Mouse (Mus musculus) thymus, postnatal 14 days (tissue): ENCODE results near the gene Podnl1.
A peak's percentile ranks its signal among the peaks of the same experiment; 100 is the strongest.

Experiments
- DNase-seq: peaks from one replicate; pipeline ENCODE4 v3.0.0; 2021

The Podnl1 gene

DNA sequence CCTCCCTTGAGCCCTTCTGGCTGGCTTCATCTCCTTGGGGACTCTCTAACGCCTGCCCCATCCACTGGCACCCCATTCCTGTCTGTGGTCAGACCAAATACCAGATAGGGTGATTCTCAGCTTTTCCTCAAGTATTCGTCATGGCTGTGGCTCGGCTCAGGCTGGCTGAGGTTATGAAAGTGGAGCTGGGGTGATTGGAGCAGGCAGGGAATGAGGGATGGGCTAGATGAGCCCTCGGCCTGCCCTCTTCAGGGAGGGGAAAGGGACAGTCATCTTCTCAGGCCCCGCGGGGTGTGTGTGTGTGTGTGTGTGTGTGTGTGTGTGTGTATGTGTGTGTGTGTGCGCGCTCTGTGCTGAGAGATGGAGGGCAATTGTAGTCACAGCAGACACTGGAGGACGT, at the start of gene Podnl1:
Gene Podnl1, plus strand, starts transcription at position 334 of the 400 bp plus-strand sequence.
- no peak for DNase-seq

- no peak for DNase-seq
Measured at GRCm38 (mm10) chr8:84076412-84076811, 49.4 kb upstream of the Podnl1 start.

DNA sequence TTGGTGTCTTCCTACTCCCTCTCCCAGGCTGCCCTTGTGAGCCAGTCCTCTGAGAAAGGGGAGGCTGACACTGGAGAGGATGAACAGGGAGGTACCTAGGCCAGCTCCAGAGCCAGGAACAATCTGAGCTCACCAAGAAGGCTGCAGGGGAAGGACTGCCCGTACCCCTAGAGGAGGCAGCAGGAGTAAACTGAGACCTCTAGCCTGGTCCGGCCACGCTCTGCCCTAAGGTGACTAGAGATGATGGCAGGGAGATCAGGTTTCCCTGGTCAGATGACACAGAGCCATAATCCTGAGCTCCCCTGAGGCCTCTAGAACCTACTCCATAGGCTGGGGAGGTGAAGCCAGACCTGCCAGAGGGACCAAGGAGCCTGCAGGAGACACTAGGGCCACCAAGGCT, 48.9 kb upstream of the Podnl1 start:
- DNase-seq = no peak

DNA sequence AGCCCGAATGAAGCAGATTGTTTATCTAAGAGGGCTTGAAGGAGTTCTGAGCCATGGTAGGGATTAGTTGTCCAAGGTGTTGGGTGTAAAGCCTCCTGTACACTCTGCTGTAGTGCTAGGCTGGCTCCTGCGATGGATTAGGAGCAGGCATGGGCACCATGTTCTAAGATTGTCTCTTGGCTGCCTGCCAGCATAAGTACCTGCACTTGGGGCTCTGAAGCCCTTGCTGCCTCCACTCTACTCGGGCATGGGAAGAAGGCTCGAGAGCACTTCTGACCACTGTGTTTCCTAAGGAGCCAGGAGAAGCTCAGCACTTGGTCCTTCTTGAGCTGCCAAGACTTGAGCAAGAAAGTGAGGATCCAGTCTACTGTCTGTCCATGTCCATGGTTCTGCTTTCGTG, 46.6 kb upstream of the Podnl1 start:
- DNase-seq = no peak

- DNase-seq = no peak
Measured at GRCm38 (mm10) chr8:84083829-84084241, 42.0 kb upstream of the Podnl1 start.

- no peak for DNase-seq
Measured at GRCm38 (mm10) chr8:84084341-84085115, 41.3 kb upstream of the Podnl1 start.

DNA sequence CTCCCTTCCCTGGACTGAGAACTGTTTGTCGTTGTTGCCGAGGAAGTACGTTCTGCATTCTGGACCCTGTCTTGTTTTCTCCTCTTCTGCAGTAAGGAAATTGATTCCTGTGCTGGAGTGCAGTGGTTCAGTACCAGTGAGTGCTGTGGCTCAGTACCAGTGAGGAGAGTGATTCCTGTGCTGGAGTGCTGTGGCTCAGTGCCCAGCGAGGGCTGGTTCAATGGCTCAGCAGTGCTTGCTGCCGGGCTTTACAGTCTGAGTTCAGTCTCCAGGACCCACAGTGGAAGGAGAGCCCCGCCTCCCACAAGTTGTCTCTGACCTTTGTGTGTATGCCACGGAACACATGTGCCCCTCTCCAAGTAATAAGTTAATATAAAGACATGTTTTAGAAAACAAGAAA, 38.6 kb upstream of the Podnl1 start:
- no peak for DNase-seq

DNA sequence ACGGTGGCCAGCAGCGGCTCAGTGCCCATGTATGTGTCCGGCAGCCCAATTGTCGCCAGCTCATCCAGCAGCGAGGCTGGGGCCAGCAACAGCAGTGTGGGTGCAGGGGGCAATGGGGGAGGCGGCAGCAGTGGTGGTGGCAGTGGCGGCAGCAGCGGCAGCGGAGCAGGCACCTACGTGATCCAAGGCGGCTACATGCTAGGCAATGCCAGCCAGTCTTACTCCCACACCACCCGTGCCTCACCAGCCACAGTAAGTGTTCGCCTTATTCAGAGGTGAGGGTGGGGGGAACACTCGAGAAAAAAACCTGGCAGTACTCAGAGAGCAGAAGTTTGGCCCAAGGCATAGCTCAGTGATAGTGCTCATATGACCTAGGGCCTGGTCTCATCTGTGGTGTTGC, 38.0 kb upstream of the Podnl1 start:
- no peak for DNase-seq

DNA sequence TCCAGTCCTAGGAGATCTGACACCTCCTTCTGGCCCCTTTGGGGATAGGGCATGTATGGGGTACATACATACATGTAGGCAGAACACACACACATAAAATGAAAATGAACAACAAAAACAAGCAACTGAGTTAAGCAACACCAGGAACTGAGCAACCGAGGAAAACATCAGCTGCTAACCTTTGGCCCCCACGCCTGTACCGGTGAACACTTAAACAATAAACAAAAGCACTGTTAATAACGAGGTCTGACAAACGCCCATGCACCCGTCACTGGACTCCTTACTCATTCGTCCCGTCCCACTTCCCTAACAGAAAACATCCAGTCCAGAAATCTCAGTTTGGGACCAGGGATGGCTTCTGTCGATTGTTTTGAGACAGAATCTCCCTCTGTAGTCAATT, 36.5 kb upstream of the Podnl1 start:
- DNase-seq = no peak

- DNase-seq = no peak
Measured at GRCm38 (mm10) chr8:84090585-84090984, 35.2 kb upstream of the Podnl1 start.

DNA sequence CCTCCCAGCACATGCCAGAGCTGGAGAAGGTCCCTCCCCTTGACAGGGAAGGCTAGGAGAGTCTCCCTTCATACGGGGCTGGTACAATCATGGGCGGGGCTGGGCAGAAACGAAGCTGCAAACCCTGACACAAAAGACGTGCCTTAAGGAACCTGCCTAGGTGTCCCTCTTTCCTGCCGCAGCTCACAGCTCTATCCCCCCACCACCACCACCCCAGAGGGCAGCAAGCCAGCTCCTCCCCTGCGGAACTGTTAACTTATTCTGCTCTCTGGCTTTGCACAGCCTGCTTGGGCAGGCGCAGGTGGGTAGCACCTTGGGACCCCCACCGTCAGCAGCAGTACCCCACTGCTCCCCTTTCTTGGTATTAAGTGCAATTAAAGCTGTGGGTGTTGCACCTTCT, 29.7 kb upstream of the Podnl1 start:
- no peak for DNase-seq

- DNase-seq = no peak
Measured at GRCm38 (mm10) chr8:84098376-84098775, 27.4 kb upstream of the Podnl1 start.

DNA sequence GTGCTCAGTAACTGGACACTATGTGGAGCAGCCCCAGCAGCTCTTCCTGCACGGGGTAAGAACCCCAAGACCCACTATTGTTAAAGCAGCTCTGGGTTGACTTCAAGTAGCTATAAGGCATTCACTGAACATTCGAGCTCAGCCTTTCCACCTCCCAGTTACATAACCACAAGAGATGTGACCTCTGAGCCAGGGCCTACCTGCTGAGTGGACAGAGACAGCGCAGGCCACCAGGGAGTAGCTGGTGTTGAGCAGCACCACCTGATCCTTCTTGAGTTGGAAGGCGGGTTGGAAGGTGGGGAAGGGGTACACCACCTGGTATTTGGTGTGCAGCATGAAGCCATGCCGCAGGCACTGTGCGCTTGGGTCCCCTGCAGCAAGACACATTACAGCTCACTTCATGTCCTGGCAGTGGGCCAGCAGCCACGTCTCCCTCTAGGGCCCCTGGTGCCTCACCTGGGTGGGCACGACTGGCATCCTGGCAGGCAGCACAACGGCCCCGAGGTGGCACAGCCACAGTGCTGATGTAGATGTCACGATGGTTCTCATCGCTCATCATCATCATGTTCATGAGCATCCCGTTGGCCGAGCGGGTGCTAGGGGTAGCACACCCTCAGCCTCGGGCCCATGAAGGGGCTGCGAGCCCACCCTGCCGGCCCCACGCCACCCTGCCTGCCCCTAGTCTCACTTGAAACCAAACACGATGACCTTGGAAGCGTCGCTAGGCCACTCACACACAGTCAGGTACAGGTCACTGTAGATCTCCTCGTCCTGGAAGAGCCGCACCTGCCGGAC, 24.1 kb upstream of the Podnl1 start:
- DNase-seq = no peak

GRCm38 (mm10) chr8:84103601-84104000, 22.2 kb upstream of the Podnl1 start:
- DNase-seq = no peak

- DNase-seq = peak; percentile 91
Measured at GRCm38 (mm10) chr8:84104221-84104620, 21.6 kb upstream of the Podnl1 start.

- peak; percentile 99 for DNase-seq
Measured at GRCm38 (mm10) chr8:84104697-84105609, 20.8 kb upstream of the Podnl1 start, which contains the start of gene Dcaf15. Gene Dcaf15, minus strand, starts transcription at chr8:84104768.

GRCm38 (mm10) chr8:84105676-84106075, 20.1 kb upstream of the Podnl1 start:
- DNase-seq = no peak

- no peak for DNase-seq
Measured at GRCm38 (mm10) chr8:84106216-84107040, 19.4 kb upstream of the Podnl1 start.

DNA sequence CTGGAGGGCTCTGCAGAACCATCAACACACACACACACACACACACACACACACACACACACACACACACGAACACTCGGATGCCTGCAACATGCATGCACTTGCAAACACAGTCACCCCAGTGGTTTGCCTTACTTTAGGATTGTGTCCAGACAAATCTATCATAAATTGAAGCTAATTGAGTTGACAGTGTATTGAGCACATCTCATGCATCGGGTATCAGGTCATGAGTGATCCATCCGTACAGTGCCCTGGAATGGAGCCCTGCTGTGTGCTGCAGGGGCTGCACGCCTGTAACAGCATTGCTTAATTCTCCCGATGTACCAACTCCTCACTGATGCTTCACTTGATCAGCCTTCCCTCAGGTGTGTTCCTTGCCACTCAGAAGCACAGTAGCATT, 10.1 kb upstream of the Podnl1 start:
- no peak for DNase-seq

- DNase-seq = no peak
Measured at GRCm38 (mm10) chr8:84122151-84122550, 3.6 kb upstream of the Podnl1 start.

DNA sequence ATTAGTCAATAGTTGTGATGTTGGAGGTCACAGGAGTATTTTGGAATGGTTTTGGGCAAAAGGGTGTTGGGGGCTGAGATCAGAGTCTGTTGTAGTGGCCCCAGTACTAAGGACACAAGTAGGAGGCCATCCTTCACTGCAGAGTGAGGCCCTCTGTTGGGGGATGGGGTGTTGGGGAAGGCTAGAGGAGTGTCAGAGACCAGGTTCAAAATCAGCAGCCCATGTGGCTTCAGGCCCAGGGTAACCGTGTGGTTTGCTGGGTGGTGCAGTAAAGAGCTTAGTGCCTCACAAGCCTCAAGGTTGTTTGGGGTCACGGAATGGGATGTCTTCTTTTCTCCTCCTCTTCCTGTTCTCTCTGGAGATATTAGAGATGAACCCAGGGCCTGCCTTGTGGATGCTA, 953 bp downstream of the Podnl1 start:
- peak; percentile 35 for DNase-seq
